Mouse (Mus musculus) bone marrow macrophage, adult 2 months (primary cell): ENCODE results near the gene Cplx3. TPM values are rescaled to one million over a fixed set of nuclear protein-coding genes. Genes with fewer than 3 reads are reported as not detected.

Experiments
- H3K27ac ChIP-seq: 2 replicates; pipeline ENCODE4 v1.5.1; 2012; ENCODE audit warnings: low read depth, low read length; ENCODE audit not compliant: insufficient read depth
- H3K4me1 ChIP-seq: 2 replicates; pipeline ENCODE4 v1.6.1; 2012; ENCODE audit warnings: low read length; ENCODE audit not compliant: control insufficient read depth, insufficient read depth
- H3K4me3 ChIP-seq: 2 replicates; pipeline ENCODE4 v1.5.1; 2012; ENCODE audit warnings: mild to moderate bottlenecking, low read length, moderate library complexity; ENCODE audit not compliant: insufficient read depth
- CTCF ChIP-seq: IDR thresholded peaks from 2 replicates; pipeline ENCODE4 v1.5.1; 2012; ENCODE audit warnings: low read depth, mild to moderate bottlenecking, low read length, moderate library complexity
- POLR2A ChIP-seq: IDR thresholded peaks from 2 replicates; pipeline ENCODE4 v1.6.1; 2012; ENCODE audit warnings: mild to moderate bottlenecking, low read depth, low read length, borderline replicate concordance
- polyA plus RNA-seq: library from polyadenylated mRNA; stranded (reverse); fragments of >200 nt; gene quantifications from 2 replicates; pipeline ENCODE4 v1.2.4, GENCODE M21; 2012; ENCODE audit not compliant: missing spikeins, insufficient read depth, insufficient read length

Gene Cplx3
- not detected in 2 replicates for polyA plus RNA-seq

- no peaks in the 10 kb centered on the region for H3K4me1 ChIP-seq
- H3K4me3 ChIP-seq = no peak within 1 kb of the TSS
- TF ChIP-seq CTCF (no peak), POLR2A (no peak)
- H3K27ac ChIP-seq = no peak within 1 kb of the TSS
Measured at GRCm38 (mm10) chr9:57606139-57606851, at the start of gene Cplx3. Gene Cplx3 (minus strand): TSS chr9:57606281.

DNA sequence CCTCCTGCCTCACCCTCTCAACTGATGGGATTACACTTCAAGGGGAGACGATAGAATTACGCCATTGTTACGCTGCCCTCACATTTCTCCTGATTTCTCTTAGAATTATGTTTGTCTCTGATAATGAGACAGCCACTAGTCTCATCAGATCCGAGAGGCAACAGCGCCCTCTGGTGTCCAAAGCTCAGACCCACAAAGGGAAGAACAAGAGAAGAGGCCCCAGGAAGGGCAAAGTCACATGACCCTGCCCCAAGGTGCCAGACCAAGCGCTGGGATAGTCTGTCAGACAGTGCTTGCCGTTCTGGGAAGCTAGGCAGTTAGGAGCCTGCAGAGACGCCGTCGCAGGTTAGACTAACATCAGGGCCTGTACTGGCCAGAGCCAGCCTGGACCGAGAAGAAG is 49.7 kb upstream of the Cplx3 start:
- TF ChIP-seq CTCF = peak; percentile 71
- no peak for TF ChIP-seq POLR2A
- Histone ChIP-seq H3K4me1 (peaks cover 29% of the 10 kb centered on the region), H3K4me3 (peak overlapping the region; percentile 11; the same call in 1 of the 2 replicates), H3K27ac (no peak overlapping the region)

DNA sequence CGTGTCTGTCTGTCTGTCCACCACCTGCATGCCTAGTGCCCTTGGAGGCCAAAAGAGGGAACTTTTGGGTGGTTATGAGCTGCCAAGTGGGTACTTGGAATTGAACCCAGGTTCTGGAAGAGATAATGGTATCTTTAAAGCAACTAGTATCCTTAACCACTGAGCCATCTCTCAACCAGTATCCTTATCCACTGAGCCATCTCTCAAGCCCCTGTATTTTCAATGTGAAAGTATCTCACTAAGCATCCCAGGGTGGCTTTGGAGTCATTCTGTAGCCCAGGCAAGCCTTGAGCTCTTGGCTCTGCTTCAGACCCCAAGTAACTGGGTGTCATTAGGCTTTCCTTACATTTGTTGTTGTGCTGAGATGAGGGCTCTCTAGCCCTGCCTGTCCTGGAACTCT is 48.9 kb upstream of the Cplx3 start:
- peaks cover 34% of the 10 kb centered on the region for H3K4me1 ChIP-seq
- no peak overlapping the region for H3K4me3 ChIP-seq
- no peak overlapping the region for H3K27ac ChIP-seq
- TF ChIP-seq CTCF = no peak
- TF ChIP-seq POLR2A = no peak

DNA sequence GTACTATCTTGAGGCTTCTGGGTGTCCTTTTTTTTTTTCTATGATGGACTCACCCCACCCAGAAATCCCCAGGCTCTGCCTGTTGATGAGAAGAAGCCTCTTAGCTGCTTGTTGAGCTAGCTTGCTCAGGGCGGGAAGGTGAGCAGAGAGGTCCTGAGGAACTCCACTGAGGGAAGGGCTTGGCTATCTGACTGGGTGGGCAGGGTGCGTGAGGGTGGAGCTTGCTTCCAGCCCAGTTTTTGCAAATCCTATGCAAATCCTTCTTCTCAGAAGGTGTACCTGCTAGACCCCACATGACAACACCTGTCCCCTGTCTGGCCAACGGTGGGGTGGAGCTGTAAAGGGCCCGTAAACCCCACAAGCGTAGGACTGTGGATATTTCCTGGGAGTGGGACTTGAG is 47.2 kb upstream of the Cplx3 start, which contains the start of gene Csk:
Csk (minus strand) TSS at position 349 of the 400 bp plus-strand sequence.
- Histone ChIP-seq H3K4me1 (peaks cover 34% of the 10 kb centered on the region), H3K27ac (peak within 1 kb of the TSS; percentile 87), H3K4me3 (no peak within 1 kb of the TSS)
- TF ChIP-seq POLR2A = no peak
- no peak for TF ChIP-seq CTCF

DNA sequence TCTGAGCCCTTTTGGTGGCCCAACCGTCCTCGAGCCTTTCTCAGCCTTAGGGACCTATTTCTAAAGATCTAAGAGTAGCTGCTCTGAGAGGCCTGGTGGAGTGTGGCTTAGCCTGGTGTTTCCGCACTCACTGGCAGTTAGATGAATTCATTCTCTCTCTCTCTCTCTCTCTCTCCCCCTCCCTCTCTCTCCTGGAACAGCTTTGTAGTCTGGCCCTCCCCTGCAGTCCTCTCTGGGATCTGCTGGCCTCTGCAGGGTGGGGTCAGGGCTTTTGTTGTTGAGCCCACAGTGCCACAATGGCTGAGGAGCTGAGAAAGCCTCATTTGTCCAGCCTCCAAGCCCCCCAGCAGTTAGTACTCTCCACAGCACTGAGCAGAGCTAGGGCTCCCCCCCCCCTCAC is 46.8 kb upstream of the Cplx3 start:
- H3K27ac ChIP-seq = peak overlapping the region; percentile 87
- H3K4me3 ChIP-seq = no peak overlapping the region
- TF ChIP-seq CTCF (no peak), POLR2A (no peak)
- peaks cover 36% of the 10 kb centered on the region for H3K4me1 ChIP-seq

GRCm38 (mm10) chr9:57652351-57652750 is 46.3 kb upstream of the Cplx3 start:
- peaks cover 41% of the 10 kb centered on the region for H3K4me1 ChIP-seq

GRCm38 (mm10) chr9:57650786-57651311 is 44.8 kb upstream of the Cplx3 start:
- no peak for TF ChIP-seq CTCF
- TF ChIP-seq POLR2A = no peak
- H3K4me3 ChIP-seq = peak overlapping the region; percentile 48
- H3K4me1 ChIP-seq = peaks cover 48% of the 10 kb centered on the region
- H3K27ac ChIP-seq = peak overlapping the region; percentile 91

More at GRCm38 (mm10) chr9:57652351-57652750, 46.3 kb upstream of the Cplx3 start:
- Histone ChIP-seq H3K4me3 (peak overlapping the region; percentile 3; the same call in 1 of the 2 replicates), H3K27ac (peak overlapping the region; percentile 91)
- TF ChIP-seq POLR2A = no peak

DNA sequence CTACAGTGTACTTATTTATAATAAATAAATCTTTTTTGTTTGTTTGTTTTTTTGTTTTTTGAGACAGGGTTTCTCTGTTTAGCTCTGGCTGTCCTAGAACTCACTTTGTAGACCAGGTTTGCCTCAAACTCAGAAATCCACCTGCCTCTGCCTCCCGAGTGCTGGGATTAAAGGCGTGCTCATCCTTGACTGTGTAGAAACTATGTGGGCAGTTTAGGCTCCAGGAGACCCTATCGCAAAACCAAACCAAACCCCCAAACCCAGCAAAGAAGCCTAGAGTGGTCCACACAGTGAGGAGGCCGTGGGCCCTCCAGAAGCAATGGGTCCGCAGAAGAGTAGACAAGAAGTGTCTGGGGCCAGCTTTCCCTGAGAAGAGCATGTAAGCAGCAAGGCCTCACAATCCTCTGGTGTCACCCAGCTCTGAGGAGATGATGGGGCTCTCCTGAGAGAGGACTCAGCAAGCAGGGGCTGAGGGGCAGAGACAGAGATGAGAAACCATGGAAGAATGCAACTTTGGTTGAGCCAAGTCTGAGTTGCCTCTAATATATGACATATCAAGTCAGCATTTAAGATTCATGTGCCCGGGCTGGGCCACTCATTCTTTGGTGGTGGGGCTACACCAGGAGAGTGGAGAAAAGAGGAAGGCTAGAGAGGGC is 44.2 kb upstream of the Cplx3 start:
- Histone ChIP-seq H3K4me3 (no peak overlapping the region), H3K4me1 (peaks cover 48% of the 10 kb centered on the region), H3K27ac (peak overlapping the region; percentile 91)
- TF ChIP-seq POLR2A = no peak
- no peak for TF ChIP-seq CTCF

- H3K27ac ChIP-seq = peak overlapping the region; percentile 96
- H3K4me3 ChIP-seq = peak overlapping the region; percentile 30
- no peak for TF ChIP-seq CTCF
- TF ChIP-seq POLR2A = no peak
- peaks cover 43% of the 10 kb centered on the region for H3K4me1 ChIP-seq
Measured at GRCm38 (mm10) chr9:57647286-57648108, 41.4 kb upstream of the Cplx3 start.
